Mouse (Mus musculus) hindbrain, postnatal 0 days (tissue): Measurements from ENCODE around the gene Znrf1. TPM values are rescaled to one million over a fixed set of nuclear protein-coding genes. Genes with fewer than 3 reads are reported as not detected.

Experiments
- ATAC-seq: fragments of 200-750 bp; cut with Nextera tagmentation; 2 replicates; pipeline ENCODE4 v1.8.0; 2017; ENCODE audit warnings: mild to moderate bottlenecking, moderate TSS enrichment, moderate library complexity
- DNase-seq: peaks from one replicate; pipeline ENCODE4 v3.0.0-alpha.2; 2015; ENCODE audit warnings: low spot score
- H3K27ac ChIP-seq: fragments of 300-500 bp; sonication (generic); 2 replicates; pipeline ENCODE4 v1.5.1; 2014; ENCODE audit warnings: mild to moderate bottlenecking
- H3K27me3 ChIP-seq: fragments of 300-500 bp; sonication (generic); 2 replicates; pipeline ENCODE4 v1.6.1; 2014; ENCODE audit warnings: low read length, mixed read lengths; ENCODE audit not compliant: insufficient read depth
- H3K36me3 ChIP-seq: fragments of 300-500 bp; sonication (generic); 2 replicates; pipeline ENCODE4 v1.6.1; 2014; ENCODE audit warnings: low read length, mixed read lengths; ENCODE audit not compliant: insufficient read depth
- H3K4me1 ChIP-seq: fragments of 300-500 bp; sonication (generic); 2 replicates; pipeline ENCODE4 v1.6.1; 2014; ENCODE audit warnings: antibody characterized with exemption, low read length, mixed read lengths; ENCODE audit not compliant: insufficient read depth
- H3K4me2 ChIP-seq: fragments of 300-500 bp; sonication (generic); 2 replicates; pipeline ENCODE4 v1.6.1; 2014; ENCODE audit warnings: low read depth, mild to moderate bottlenecking, low read length, moderate library complexity, mixed read lengths
- H3K4me3 ChIP-seq: fragments of 300-500 bp; sonication (generic); 2 replicates; pipeline ENCODE4 v1.5.1; 2014; ENCODE audit warnings: low read length
- H3K9ac ChIP-seq: fragments of 300-500 bp; sonication (generic); replicated peaks from 2 replicates; pipeline ENCODE4 v1.6.1; 2014; ENCODE audit warnings: mild to moderate bottlenecking, low read length, moderate library complexity, mixed read lengths
- H3K9me3 ChIP-seq: fragments of 300-500 bp; sonication (generic); 2 replicates; pipeline ENCODE4 v1.6.1; 2016; ENCODE audit warnings: low read length, mixed read lengths
- CTCF ChIP-seq: IDR thresholded peaks from 2 replicates; pipeline ENCODE4 v1.5.1; 2016; ENCODE audit warnings: antibody characterized with exemption, control low read depth, low read depth
- WGBS: fragments of 180-500 bp; shearing (Covaris S2); extraction: QIAGEN DNeasy Blood & Tissue Kit; methylation state at CpG from one replicate; pipeline ENCODE4 v1.1.7; 2014; 5-methylcytosine and 5-hydroxymethylcytosine counted together
- polyA plus RNA-seq: library from polyadenylated mRNA; unstranded; fragments of >200 nt; fragmentation: Nextera tagmentation; extraction: Ambion mirVana; gene quantifications from 2 replicates; pipeline ENCODE4 v1.2.1, GENCODE M21; 2015
- total RNA-seq: library from RNA; depleted of rRNA; stranded (reverse); fragments of >200 nt; gene quantifications from 2 replicates; pipeline ENCODE4 v1.2.3, GENCODE M21; 2014

The Znrf1 gene
- total and polyA plus RNA-seq, 2 experiments from 2014 or later, result 76.1 to 194 TPM

DNA sequence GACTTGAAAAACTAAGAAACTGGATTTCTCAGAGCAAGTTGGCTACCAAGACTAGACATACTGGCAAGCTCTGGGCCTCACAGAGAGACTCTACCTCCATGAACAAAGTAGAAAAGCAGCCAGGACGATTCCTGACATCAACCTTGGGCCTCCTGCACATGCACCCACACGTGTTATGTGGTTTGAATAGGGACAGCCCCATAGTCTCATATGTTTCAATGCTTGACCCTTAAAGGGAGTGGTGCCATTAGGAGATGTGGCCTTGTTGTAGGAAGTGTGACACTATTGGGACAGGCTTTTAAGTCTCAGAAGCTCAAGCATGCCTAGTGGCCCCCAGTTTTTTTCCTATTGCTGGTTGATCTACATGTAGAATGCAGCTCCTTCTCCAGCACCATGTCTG lies 18.4 kb upstream of the Znrf1 start:
- Histone ChIP-seq H3K9ac (no peak overlapping the region), H3K4me2 (no peak overlapping the region), H3K4me3 (no peak overlapping the region), H3K9me3 (no peaks in the 10 kb centered on the region), H3K27ac (no peak overlapping the region), H3K4me1 (no peaks in the 10 kb centered on the region), H3K27me3 (no peaks in the 10 kb centered on the region), H3K36me3 (no peaks in the 10 kb centered on the region)
- no peak for TF ChIP-seq CTCF
- no peak for ATAC-seq
- DNase-seq, result no peak
- WGBS, result 82% methylated on average over 2 of the region's 2 CpGs

DNA sequence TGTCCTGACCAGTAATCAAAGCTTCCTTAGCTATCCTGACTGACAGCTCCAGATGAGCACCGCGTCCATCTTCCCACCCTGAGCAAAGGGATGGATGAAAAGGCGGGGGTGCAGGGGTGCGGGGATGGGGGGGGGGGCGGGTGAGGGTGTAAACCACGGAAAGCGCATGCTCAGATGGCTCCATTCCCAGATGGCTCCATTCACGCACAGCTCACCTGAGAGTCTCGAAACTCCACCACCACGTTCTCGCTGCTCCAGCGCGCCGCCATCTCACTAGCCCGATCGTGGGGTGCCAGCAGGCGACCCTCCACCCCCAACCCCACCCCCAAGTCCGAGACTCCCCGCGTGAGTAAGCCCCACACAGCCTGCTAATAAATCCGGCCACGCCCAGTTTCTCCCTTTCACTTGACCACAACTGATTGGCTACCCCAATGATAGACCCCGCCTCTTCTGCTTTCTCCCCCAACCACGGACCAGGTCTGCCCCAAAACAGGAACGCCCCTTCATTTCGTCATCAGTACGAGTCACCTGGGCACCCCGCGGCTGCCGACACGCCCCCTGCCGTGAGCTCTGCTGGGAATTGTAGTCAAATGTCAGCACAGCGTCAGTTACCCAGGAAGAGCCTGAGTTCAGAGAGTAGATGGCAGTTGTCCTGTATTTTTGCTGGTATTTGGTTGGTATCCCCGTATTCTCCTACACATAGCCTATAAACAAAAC lies 14.0 kb upstream of the Znrf1 start, which contains the start of gene Wdr59:
TSS of gene Wdr59 (minus strand) at position 380 of the 717 bp plus-strand sequence.
- Histone ChIP-seq H3K9me3 (no peaks in the 10 kb centered on the region), H3K9ac (peak within 1 kb of the TSS; percentile 56), H3K36me3 (no peaks in the 10 kb centered on the region), H3K27me3 (no peaks in the 10 kb centered on the region), H3K4me1 (no peaks in the 10 kb centered on the region), H3K4me3 (peak within 1 kb of the TSS; percentile 64), H3K27ac (peak within 1 kb of the TSS; percentile 80), H3K4me2 (peak within 1 kb of the TSS; percentile 60)
- ATAC-seq, result peak; percentile 99
- under 1% methylated on average over 34 of the region's 34 CpGs for WGBS
- DNase-seq, result peak; percentile 99
- peak; percentile 41 for TF ChIP-seq CTCF

DNA sequence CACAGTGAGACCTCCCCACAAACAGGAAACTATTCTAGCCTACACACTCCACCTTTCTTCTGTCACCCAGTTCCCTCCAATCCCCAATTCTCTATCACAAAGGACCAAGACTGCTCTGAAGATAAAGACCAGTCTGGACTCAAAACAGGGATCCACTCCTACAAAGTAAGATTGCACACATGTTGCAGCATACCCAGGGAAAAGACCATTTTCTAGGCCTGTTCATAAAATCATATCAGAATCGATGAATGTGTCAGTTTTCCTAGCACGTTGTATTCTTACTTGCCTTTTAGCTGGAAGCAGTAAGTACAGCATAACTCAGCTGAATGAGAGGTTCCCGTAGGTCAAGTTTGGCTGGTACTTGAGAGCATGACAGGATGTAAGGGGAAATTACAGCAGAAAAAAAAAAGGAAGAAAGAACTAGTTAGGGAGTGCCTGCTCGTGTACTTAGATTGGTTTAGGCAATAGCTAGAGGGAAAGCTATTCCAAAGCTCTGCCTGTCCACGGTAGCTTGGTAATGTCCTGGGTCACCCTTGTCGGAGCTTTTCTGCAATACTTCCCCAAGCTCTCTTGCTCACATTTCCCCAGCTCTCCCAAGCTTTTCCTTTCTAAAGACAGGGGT lies 9.4 kb upstream of the Znrf1 start:
- ATAC-seq, result no peak
- Histone ChIP-seq H3K4me2 (no peak overlapping the region), H3K27ac (no peak overlapping the region), H3K36me3 (no peaks in the 10 kb centered on the region), H3K27me3 (no peaks in the 10 kb centered on the region), H3K4me1 (no peaks in the 10 kb centered on the region), H3K9ac (no peak overlapping the region), H3K9me3 (no peaks in the 10 kb centered on the region), H3K4me3 (no peak overlapping the region)
- no peak for TF ChIP-seq CTCF
- no peak for DNase-seq
- WGBS, result 77% methylated on average over 6 of the region's 6 CpGs

DNA sequence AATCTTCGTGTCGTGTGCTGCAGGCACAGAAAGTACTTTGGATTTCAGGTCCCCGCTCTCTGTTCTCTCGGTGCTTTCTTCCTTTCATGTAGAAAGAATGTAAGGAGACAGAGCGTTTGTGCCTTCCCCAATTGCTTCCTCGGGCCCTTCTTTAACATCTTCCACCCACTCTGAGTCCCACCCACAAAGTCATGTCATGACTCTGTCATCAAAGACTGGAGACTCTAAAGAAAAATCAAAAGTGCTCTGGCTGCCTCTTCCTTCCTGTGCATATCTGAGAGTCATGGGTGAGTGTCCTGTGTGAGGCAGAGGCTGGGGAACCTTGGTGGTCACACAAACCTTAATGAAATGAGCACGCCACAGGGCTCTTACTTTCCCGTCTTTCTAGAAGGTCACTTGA lies 8.7 kb upstream of the Znrf1 start:
- 66% methylated on average over 8 of the region's 8 CpGs for WGBS
- ATAC-seq (no peak), DNase-seq (no peak)
- Histone ChIP-seq H3K27ac (no peak overlapping the region), H3K4me1 (no peaks in the 10 kb centered on the region), H3K4me2 (no peak overlapping the region), H3K9ac (no peak overlapping the region), H3K9me3 (no peaks in the 10 kb centered on the region), H3K4me3 (no peak overlapping the region), H3K36me3 (no peaks in the 10 kb centered on the region), H3K27me3 (no peaks in the 10 kb centered on the region)
- no peak for TF ChIP-seq CTCF

DNA sequence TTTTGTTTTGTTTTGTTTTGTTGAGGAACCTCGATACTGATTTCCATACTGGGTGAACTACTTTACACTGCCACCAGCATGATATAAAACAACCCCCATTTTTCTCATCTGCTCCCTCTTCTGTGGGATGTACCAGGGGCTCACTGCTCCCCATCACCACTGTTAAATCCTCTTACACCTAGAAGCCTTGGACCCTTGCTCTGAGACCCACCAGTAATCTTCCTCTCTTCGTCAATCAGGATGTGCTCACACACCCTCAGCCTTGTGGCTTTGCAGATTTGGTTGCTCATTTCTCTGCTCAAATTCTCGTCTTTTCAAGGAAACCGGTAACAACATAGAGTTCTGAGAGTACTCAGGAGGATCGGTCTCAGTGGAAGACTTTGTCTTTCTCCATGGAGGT lies 7.8 kb upstream of the Znrf1 start:
- no peaks in the 10 kb centered on the region for H3K9me3 ChIP-seq

DNA sequence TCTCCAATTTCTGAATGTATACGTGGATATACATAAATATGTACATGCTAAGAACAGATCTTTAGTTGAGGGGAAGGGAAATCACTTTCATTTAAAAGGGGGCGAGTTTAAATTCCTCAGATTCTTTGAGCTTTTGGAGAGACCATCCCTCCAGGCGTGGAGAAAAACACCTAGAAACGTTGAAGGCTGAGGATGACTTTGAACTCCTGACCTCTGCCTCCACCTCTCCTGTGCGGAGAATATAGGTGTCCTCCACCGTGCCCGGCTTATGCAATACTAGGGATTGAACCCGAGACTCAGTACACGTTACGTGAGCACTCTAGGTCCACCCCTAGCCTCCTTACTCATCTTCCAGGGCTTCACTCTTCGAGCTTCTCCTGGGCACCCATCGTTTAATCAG lies 4.7 kb upstream of the Znrf1 start:
- no peaks in the 10 kb centered on the region for H3K36me3 ChIP-seq
- H3K27me3 ChIP-seq, result no peaks in the 10 kb centered on the region
- ATAC-seq (no peak), DNase-seq (no peak)
- H3K4me1 ChIP-seq, result no peaks in the 10 kb centered on the region
- no peak overlapping the region for H3K9ac ChIP-seq
- WGBS, result 81% methylated on average over 12 of the region's 12 CpGs
- H3K4me3 ChIP-seq, result no peak overlapping the region
- no peak for TF ChIP-seq CTCF
- no peak overlapping the region for H3K27ac ChIP-seq
- no peak overlapping the region for H3K4me2 ChIP-seq
- no peaks in the 10 kb centered on the region for H3K9me3 ChIP-seq

More for the DNA sequence above, 7.8 kb upstream of the Znrf1 start:
- no peak for TF ChIP-seq CTCF
- H3K36me3 ChIP-seq, result no peaks in the 10 kb centered on the region
- no peak overlapping the region for H3K27ac ChIP-seq
- no peak overlapping the region for H3K4me2 ChIP-seq
- no peaks in the 10 kb centered on the region for H3K27me3 ChIP-seq
- no peak overlapping the region for H3K9ac ChIP-seq
- no peak for DNase-seq
- no peak for ATAC-seq
- WGBS, result 81% methylated on average over 5 of the region's 5 CpGs
- no peak overlapping the region for H3K4me3 ChIP-seq
- no peaks in the 10 kb centered on the region for H3K4me1 ChIP-seq

DNA sequence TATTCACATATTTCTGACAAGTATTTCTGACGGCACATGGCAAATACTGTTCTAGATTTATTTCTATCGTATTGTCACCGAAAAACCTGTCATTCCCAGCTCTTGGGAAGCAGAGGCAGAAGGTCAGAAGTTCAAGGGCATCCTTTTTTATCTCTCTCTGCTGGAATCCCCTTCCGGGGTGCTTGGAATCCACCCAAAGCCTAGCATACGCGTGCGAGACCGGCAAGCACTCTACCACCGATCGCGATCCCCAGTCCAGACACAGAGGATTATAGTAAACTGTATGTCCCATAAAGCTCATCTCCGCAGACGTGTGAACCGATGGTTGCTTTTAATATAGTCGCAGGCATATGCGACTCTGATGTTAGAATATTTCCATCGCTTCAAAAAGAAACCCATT lies 4.3 kb upstream of the Znrf1 start:
- Histone ChIP-seq H3K36me3 (no peaks in the 10 kb centered on the region), H3K27ac (no peak overlapping the region), H3K9me3 (no peaks in the 10 kb centered on the region), H3K4me3 (no peak overlapping the region), H3K9ac (no peak overlapping the region), H3K4me1 (no peaks in the 10 kb centered on the region), H3K27me3 (no peaks in the 10 kb centered on the region), H3K4me2 (no peak overlapping the region)
- DNase-seq, result no peak
- TF ChIP-seq CTCF, result no peak
- ATAC-seq, result no peak
- 79% methylated on average over 17 of the region's 17 CpGs for WGBS
